In genomic region chr17:22888302-22888701, GRCm38 (mm10) we compare ENCODE assay signal across 24 mouse cellular contexts. TPM values are rescaled to one million over a fixed set of nuclear protein-coding genes. Genes with fewer than 3 reads are reported as not detected.
"Had no signal": no experiment of that assay in that cellular context is flagged by ENCODE, and none has a peak within 500 bp of the region (broad histone marks: within the 10 kb centered on the region; RNA-seq: fewer than 3 reads in every experiment).

No protein-coding gene starts in this region.

- DNase-seq: cerebellum, adult 8-10 months; cerebellum, adult 9-10 months; cerebellum, adult 9-11 months; cerebellum, postnatal 10 days; cerebellum, postnatal 14 days; cerebellum, postnatal 25 days; cerebellum, postnatal 36 days; embryo, embryonic 11 days; forebrain, postnatal 0 days; gastrocnemius, adult 2 months; gastrocnemius, postnatal 10 days; gastrocnemius, postnatal 25 days; heart, adult 11 months; heart, adult 18-20 months; heart, adult 2 months had no signal

- ATAC-seq: forebrain, embryonic 13.5 days; forebrain, embryonic 14.5 days; forebrain, embryonic 15.5 days; forebrain, embryonic 16.5 days; forebrain, postnatal 0 days had no signal

RNA-seq across cellular contexts. Expression of gene Vmn2r113, which starts 54.5 kb away (rescaled TPM):
- total RNA-seq: forebrain, postnatal 0 days; gastrocnemius, adult 18-20 months; gastrocnemius, adult 2 months; gastrocnemius, adult 8-10 months; gastrocnemius, postnatal 10 days; gastrocnemius, postnatal 25 days; gastrocnemius, postnatal 4 days; granulocyte monocyte progenitor cell, adult 5-6 weeks; heart, adult 18-20 months; heart, adult 2 months; heart, adult 8-10 months had no signal
